Mouse (Mus musculus) heart, adult 2 months (tissue): Measurements from ENCODE around the gene Mip.

Experiments used
- CTCF ChIP-seq: fragments of 200-600 bp; IDR thresholded peaks from 2 replicates; pipeline ENCODE4 v1.8.1; 2022; ENCODE audit warnings: antibody characterized with exemption, mild to moderate bottlenecking, moderate library complexity
- POLR2A ChIP-seq: fragments of 200-500 bp; IDR thresholded peaks from 2 replicates; pipeline ENCODE4 v1.6.1; 2011; ENCODE audit warnings: mild to moderate bottlenecking, low read depth, low read length, control low read depth; ENCODE audit not compliant: insufficient read depth

DNA sequence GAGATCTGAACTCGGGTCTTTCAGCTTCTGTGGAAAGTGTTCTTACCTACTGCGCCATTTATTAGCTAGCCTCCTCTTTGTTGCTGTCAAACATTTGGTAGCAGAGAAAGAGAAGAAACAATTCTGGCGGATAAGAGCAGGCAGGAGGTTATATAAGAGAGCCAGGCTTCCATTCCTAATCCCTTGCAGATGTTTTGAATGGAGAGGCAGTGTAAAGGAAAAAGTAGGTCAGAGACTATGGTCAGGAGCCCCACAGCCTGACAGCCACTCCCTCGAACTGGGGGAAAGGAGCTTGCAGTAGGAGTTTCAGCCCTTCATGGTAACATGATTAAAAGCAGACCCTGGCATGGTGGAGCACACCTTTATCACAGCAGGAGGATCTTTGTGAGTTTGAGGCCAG is 10.7 kb downstream of the Mip start:
- TF ChIP-seq POLR2A (no peak), CTCF (no peak)
